Mouse (Mus musculus) lung, embryonic 14.5 days (tissue): ENCODE data around the gene Nfam1. TPM values are rescaled to one million over a fixed set of nuclear protein-coding genes. Genes with fewer than 3 reads are reported as not detected.

ENCODE experiments used
- ATAC-seq: fragments of 200-750 bp; cut with Nextera tagmentation; 2 replicates; pipeline ENCODE4 v1.8.0; 2017; ENCODE audit warnings: mild to moderate bottlenecking, moderate TSS enrichment, moderate library complexity; ENCODE audit not compliant: insufficient read depth
- DNase-seq: peaks from one replicate; pipeline ENCODE4 v3.0.0-alpha.2; 2015
- H3K27ac ChIP-seq: fragments of 300-500 bp; sonication (generic); 2 replicates; pipeline ENCODE4 v1.5.1; 2014; ENCODE audit warnings: low read depth, mild to moderate bottlenecking, moderate library complexity
- H3K27me3 ChIP-seq: fragments of 300-500 bp; sonication (generic); 2 replicates; pipeline ENCODE4 v1.6.1; 2014; ENCODE audit warnings: low read length, control low read depth; ENCODE audit not compliant: insufficient read depth
- H3K36me3 ChIP-seq: fragments of 300-500 bp; sonication (generic); 2 replicates; pipeline ENCODE4 v1.6.1; 2014; ENCODE audit warnings: control low read depth; ENCODE audit not compliant: insufficient read depth
- H3K4me1 ChIP-seq: fragments of 300-500 bp; sonication (generic); 2 replicates; pipeline ENCODE4 v1.6.1; 2014; ENCODE audit warnings: antibody characterized with exemption, control low read depth; ENCODE audit not compliant: insufficient read depth
- H3K4me2 ChIP-seq: fragments of 300-500 bp; sonication (generic); 2 replicates; pipeline ENCODE4 v1.6.1; 2014; ENCODE audit warnings: mild to moderate bottlenecking
- H3K4me3 ChIP-seq: fragments of 300-500 bp; sonication (generic); 2 replicates; pipeline ENCODE4 v1.5.1; 2014; ENCODE audit warnings: low read depth, low read length
- H3K9ac ChIP-seq: fragments of 300-500 bp; sonication (generic); 2 replicates; pipeline ENCODE4 v1.6.1; 2014
- H3K9me3 ChIP-seq: fragments of 300-500 bp; sonication (generic); 2 replicates; pipeline ENCODE4 v1.6.1; 2016; ENCODE audit warnings: low read depth, low read length, control low read depth
- CTCF ChIP-seq: IDR thresholded peaks from 2 replicates; pipeline ENCODE4 v1.5.1; 2016; ENCODE audit warnings: antibody characterized with exemption, low read depth
- WGBS: fragments of 180-500 bp; shearing (Covaris S2); extraction: QIAGEN DNeasy Blood & Tissue Kit; methylation state at CpG from one replicate; pipeline ENCODE4 v1.1.7; 2014; 5-methylcytosine and 5-hydroxymethylcytosine counted together
- polyA plus RNA-seq: library from polyadenylated mRNA; unstranded; fragments of >200 nt; fragmentation: Nextera tagmentation; extraction: Ambion mirVana; gene quantifications from 2 replicates; pipeline ENCODE4 v1.2.1, GENCODE M21; 2014

Gene Nfam1
- polyA plus RNA-seq, 1 experiment from 2014 or later, result 3.6 TPM

DNA sequence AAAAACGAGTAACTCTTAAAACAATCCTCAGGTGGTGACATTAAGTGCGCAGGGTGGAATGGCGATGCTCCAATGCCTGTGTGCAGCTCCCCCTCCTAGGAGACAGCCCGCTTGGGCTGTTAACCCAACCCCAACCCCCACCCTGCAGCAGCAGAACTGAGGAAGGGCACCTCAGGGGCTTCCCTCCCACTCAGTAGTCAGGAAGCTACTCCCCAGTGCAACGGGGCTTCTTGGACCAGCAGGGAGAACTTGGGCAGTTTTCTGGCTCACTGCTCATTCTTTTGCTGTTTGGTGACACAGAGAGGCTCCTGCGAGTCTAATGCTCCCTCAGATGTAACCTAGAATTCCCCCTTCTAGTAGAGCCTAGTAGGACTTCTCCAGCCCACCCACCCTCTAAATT is 65.2 kb downstream of the Nfam1 start:
- H3K4me1 ChIP-seq, result peaks cover 16% of the 10 kb centered on the region
- DNase-seq (no peak), ATAC-seq (no peak)
- no peak for TF ChIP-seq CTCF
- no peaks in the 10 kb centered on the region for H3K9me3 ChIP-seq
- peak overlapping the region; percentile 38 for H3K9ac ChIP-seq
- peak overlapping the region; percentile 8; the same call in 1 of the 2 replicates for H3K4me3 ChIP-seq
- WGBS, result 24% methylated on average over 6 of the region's 6 CpGs
- peak overlapping the region; percentile 58 for H3K4me2 ChIP-seq
- H3K27ac ChIP-seq, result peak overlapping the region; percentile 64
- H3K36me3 ChIP-seq, result no peaks in the 10 kb centered on the region
- H3K27me3 ChIP-seq, result no peaks in the 10 kb centered on the region

DNA sequence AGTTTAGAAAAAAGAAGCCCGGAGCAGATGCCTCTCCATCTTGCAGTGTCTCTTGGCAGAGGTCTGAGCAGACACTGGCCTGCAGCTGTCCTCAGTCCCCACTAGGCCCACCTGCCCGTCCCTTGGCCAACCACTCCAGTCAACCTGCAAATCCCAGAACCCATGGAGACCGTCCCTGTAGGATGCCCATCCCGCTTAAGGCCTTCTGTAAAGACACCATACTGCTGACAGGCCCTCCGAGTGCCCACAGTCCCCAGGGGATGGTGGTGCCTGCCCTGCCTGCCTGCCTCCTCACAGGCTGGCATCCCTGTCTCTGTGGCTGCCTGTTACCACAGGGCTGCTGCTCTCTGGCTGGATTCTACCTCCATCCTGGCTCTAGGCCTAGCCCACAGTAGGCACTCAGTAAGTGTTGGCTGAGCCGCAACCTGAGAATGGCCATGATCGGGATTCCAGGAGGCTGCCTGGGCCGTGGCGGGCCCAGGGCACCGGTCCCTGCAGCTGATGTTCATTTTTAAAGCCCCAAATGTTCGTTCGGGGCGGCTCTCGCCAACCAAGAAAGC is 68.8 kb downstream of the Nfam1 start:
- Histone ChIP-seq H3K27ac (peak overlapping the region; percentile 18; the same call in 1 of the 2 replicates), H3K27me3 (peaks cover 9% of the 10 kb centered on the region; the same call in 1 of the 2 replicates)
- ATAC-seq, result no peak

DNA sequence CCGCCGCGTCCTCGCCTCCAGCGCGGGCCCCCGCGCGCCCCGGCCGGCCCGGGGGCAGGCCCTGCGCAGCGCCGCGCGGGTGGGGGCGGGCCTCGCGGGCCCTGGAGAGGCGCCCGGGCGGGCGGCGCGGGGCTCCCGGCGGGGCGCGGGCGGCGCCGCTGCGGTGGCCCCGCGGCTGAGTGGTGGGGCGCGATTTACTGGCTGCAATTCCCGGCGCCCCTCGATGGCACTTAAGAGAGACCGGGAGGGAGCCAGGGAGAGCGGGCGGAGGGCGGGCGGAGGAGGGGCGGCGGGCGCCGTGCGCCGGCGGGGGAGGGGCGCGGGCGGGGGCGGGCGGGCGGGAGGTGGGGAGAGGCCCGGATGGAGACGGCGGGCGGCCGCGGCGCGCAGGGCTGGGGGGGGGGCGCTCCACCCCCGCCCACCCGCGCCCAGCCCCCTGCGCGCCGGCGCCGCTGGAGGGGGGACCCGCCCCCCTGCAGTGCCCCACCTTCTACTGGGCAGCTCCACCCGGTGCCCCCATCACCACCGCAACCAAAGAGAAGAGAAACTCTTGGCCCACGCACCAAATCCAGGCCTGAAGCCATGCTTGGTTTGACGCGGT is 69.5 kb downstream of the Nfam1 start:
- peak; percentile 69 for DNase-seq
- Histone ChIP-seq H3K9ac (peak overlapping the region; percentile 74), H3K4me2 (peak overlapping the region; percentile 83), H3K27ac (peak overlapping the region; percentile 72; the same call in 1 of the 2 replicates), H3K4me1 (peaks cover 14% of the 10 kb centered on the region; the same call in 1 of the 2 replicates), H3K36me3 (no peaks in the 10 kb centered on the region), H3K27me3 (peaks cover 9% of the 10 kb centered on the region; the same call in 1 of the 2 replicates), H3K9me3 (no peaks in the 10 kb centered on the region), H3K4me3 (peak overlapping the region; percentile 35)
- WGBS, result under 1% methylated on average over 20 of the region's 82 CpGs
- TF ChIP-seq CTCF, result no peak
- peak; percentile 35 for ATAC-seq

More for the DNA sequence above, 68.8 kb downstream of the Nfam1 start:
- no peak for DNase-seq
- Histone ChIP-seq H3K4me2 (peak overlapping the region; percentile 83), H3K9ac (no peak overlapping the region), H3K4me3 (peak overlapping the region; percentile 35; the same call in 1 of the 2 replicates), H3K4me1 (peaks cover 21% of the 10 kb centered on the region), H3K9me3 (no peaks in the 10 kb centered on the region), H3K36me3 (no peaks in the 10 kb centered on the region)
- TF ChIP-seq CTCF, result no peak
- WGBS, result 70% methylated on average over 14 of the region's 14 CpGs

DNA sequence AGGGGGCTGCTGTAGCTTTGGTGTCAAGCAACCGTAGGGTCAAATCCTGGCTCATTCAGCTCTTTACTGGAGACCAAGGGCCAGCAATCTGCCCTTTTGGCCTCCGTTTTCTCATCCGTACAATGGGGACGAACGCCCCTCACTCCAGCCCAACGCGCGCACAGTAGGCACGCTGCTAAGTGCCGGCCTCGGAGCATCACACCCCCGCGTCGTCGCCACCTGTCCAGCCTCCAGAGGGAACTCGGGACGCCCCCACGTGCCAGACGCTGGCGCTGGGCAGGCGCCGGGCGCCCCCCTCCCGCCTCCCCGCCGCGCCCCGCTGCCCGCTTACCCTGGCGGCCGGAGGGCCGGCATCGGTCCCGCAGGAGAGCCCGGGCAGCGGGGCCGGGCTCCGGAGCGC is 70.0 kb downstream of the Nfam1 start:
- Histone ChIP-seq H3K27me3 (peaks cover 9% of the 10 kb centered on the region; the same call in 1 of the 2 replicates), H3K4me2 (peak overlapping the region; percentile 83), H3K9me3 (no peaks in the 10 kb centered on the region), H3K9ac (peak overlapping the region; percentile 74), H3K36me3 (no peaks in the 10 kb centered on the region), H3K27ac (peak overlapping the region; percentile 63; the same call in 1 of the 2 replicates), H3K4me3 (peak overlapping the region; percentile 58), H3K4me1 (peaks cover 15% of the 10 kb centered on the region; the same call in 1 of the 2 replicates)
- ATAC-seq, result peak; percentile 17; the same call in 1 of the 2 replicates
- DNase-seq, result no peak
- WGBS, result 2% methylated on average over 35 of the region's 39 CpGs
- TF ChIP-seq CTCF, result no peak

DNA sequence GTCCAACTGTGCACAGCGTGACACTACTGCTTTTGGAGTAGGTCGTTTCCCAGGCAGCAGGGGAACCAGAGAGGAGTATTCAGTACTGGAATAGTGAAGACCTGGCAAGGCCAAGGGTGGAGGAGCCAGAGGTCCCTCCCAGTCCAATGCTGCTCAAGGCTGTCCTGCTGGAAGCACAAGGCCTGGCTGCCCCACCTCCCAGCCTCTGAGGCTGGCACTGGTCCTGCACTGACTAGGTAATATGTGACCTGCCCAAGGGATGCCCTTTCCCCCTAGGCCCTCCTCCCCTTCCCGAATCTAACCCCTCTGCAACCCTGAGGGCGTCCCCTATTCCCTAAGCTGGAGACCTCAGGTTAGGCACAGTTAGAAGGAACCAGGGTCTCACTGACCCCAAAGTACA is 70.6 kb downstream of the Nfam1 start:
- ATAC-seq (0 out of 2 replicates have a peak, but pooled peaks have one; percentile 24), DNase-seq (no peak)
- no peaks in the 10 kb centered on the region for H3K9me3 ChIP-seq
- H3K4me2 ChIP-seq, result peak overlapping the region; percentile 83
- no peak overlapping the region for H3K9ac ChIP-seq
- H3K36me3 ChIP-seq, result no peaks in the 10 kb centered on the region
- peak overlapping the region; percentile 58 for H3K4me3 ChIP-seq
- H3K4me1 ChIP-seq, result peaks cover 16% of the 10 kb centered on the region; the same call in 1 of the 2 replicates
- peaks cover 9% of the 10 kb centered on the region; the same call in 1 of the 2 replicates for H3K27me3 ChIP-seq
- no peak for TF ChIP-seq CTCF
- no peak overlapping the region; the same call in 1 of the 2 replicates for H3K27ac ChIP-seq
- 53% methylated on average over 4 of the region's 4 CpGs for WGBS

DNA sequence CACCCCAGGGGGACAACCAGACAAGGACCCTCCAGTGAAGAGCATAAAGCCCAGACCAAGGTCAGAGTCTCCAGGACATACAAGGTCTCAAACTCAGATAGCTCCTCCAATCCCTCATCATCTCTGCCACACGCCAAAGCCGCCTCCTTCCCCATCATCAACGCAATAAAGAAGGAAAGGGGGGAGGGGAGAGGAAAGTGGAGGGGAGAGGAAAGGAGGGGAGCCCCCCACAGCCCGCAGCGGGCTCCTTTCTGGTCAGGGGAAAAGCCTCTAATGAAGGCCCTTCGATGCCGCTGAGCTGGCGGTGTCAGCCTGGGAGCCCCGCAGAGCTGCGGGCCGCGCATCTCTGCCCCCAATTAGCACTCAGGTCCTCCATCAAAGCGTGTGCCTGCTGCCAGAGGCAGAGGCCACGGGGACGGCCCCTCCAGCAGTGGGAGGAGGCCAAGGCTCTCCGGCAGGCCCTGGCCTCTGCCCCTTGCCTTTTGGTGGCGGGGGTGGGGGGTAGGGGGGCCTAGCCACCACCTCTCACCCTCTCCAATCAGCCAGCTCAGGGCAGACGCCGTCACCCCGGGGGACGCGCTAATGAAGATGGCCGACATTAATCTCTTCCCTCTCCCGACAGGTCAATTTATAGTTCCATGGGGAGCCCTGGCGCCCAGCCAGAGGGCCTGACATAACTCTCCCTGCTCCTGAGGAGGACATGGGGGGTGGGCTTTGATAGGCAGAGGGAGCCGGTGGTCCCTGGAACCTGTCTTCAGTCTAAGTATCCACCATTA is 72.1 kb downstream of the Nfam1 start:
- 4% methylated on average over 26 of the region's 26 CpGs for WGBS
- Histone ChIP-seq H3K4me3 (peak overlapping the region; percentile 18), H3K27ac (no peak overlapping the region), H3K9me3 (no peaks in the 10 kb centered on the region), H3K36me3 (no peaks in the 10 kb centered on the region), H3K27me3 (peaks cover 9% of the 10 kb centered on the region; the same call in 1 of the 2 replicates), H3K4me1 (peaks cover 16% of the 10 kb centered on the region; the same call in 1 of the 2 replicates), H3K9ac (peak overlapping the region; percentile 1; the same call in 1 of the 2 replicates), H3K4me2 (peak overlapping the region; percentile 58)
- ATAC-seq (no peak), DNase-seq (peak; percentile 47)
- TF ChIP-seq CTCF, result no peak

DNA sequence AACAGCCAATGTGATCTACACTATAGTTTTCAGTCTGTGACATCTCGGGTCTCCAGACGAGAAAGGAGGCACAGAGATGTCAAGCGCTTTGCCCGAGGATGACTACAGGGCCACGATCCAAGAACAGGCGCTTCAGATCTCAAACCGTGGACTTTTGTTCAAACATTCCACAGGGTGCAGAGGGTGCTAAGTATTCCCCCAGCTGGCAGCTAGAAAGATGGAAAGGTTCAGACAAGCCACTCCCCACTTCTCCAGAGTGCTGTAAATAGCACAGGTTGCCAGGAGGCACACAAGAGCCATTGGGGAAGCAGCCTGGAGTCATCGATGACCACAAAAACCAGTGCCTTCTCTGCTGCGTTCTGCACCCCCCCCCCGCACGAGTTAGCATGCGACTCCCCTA is 74.0 kb downstream of the Nfam1 start:
- peak; percentile 34 for DNase-seq
- Histone ChIP-seq H3K4me3 (no peak overlapping the region), H3K36me3 (no peaks in the 10 kb centered on the region), H3K4me1 (peaks cover 16% of the 10 kb centered on the region; the same call in 1 of the 2 replicates), H3K27me3 (peaks cover 13% of the 10 kb centered on the region; the same call in 1 of the 2 replicates), H3K9me3 (no peaks in the 10 kb centered on the region), H3K9ac (no peak overlapping the region), H3K4me2 (peak overlapping the region; percentile 3; the same call in 1 of the 2 replicates), H3K27ac (no peak overlapping the region)
- no peak for ATAC-seq
- WGBS, result 42% methylated on average over 12 of the region's 12 CpGs
- TF ChIP-seq CTCF, result no peak
